Mouse (Mus musculus): ENCODE data around the gene Smtnl1. TPM values are rescaled to one million over a fixed set of nuclear protein-coding genes. Genes with fewer than 3 reads are reported as not detected.

The Smtnl1 gene
- polyA plus RNA-seq, 1 experiment = 0.04 TPM

DNA sequence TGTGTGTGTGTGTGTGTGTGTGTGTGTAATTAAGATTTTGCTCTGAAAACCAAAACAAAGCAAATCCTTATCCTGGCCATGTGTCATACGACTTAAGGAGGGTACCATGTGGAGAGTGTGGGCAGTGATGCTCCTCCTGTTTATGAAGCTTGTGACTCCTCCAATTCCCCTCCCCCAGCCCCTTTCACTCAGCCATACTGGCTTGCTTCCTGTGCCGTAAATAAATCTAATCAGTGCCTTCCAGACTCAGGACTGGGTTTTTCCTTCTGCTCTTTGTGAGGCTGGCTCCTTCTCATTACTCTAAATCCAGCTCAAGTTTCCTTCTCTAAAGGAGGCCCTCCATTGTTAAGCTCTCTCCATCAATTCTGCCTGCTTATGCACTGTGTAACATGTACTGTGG is 785 bp upstream of the Smtnl1 start:
- 19% methylated on average over 2 of the region's 2 CpGs for whole genome bisulfite sequencing
- Histone ChIP-seq H3K27ac (ENCODE audit: insufficient read depth, low read length) (no peak overlapping the region), H3K4me3 (ENCODE audit: extremely low read depth, insufficient read depth, insufficient read length) (no peak overlapping the region), H3K4me1 (ENCODE audit: control insufficient read depth, insufficient read depth, insufficient read length) (peaks cover 5% of the 10 kb centered on the region; the same call in 1 of the 2 replicates), H3K36me3 (ENCODE audit: control insufficient read depth, insufficient read depth, low read length) (no peaks in the 10 kb centered on the region), H3K27me3 (ENCODE audit: control insufficient read depth, insufficient read depth, low read length) (no peaks in the 10 kb centered on the region; the same call in 1 of the 2 replicates)
- DNase-seq (ENCODE audit: low read depth in 1 of 2, low spot score in 2 of 2) = no peak
- TF ChIP-seq POLR2A (IDR thresholded peaks at IDR 0.05; ENCODE audit: low read depth, low read length) = no peak
- no peak for TF ChIP-seq CTCF (IDR thresholded peaks at IDR 0.05; ENCODE audit: extremely low read depth, insufficient read depth, insufficient read length, insufficient replicate concordance)

DNA sequence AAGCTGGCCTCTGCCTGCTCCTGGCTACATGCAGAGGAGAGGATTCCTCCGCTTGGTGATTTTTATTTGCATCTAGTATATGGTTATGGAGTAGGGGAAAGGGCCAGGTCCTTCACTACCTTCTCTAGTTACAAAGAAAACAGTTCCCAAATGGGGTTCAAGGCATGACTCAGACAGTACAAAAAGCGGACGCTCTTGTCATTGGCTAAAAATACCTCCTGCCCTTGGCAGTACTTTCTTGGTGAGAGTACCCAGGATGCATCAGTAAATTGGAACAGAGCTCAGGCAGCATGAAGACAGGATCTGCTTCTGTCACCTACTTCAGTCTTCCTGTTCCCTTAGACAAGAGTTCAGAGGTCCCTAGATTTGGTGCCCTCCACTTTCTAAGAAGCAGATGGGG is 2.6 kb downstream of the Smtnl1 start:
- no peaks in the 10 kb centered on the region for H3K4me1 ChIP-seq (ENCODE audit: control insufficient read depth, insufficient read depth, insufficient read length)
- TF ChIP-seq POLR2A (IDR thresholded peaks at IDR 0.05; ENCODE audit: low read depth, low read length) (no peak), CTCF (IDR thresholded peaks at IDR 0.05; ENCODE audit: extremely low read depth, insufficient read depth, insufficient read length, insufficient replicate concordance) (no peak)
- H3K36me3 ChIP-seq (ENCODE audit: control insufficient read depth, insufficient read depth, low read length) = no peaks in the 10 kb centered on the region
- H3K4me3 ChIP-seq (ENCODE audit: extremely low read depth, insufficient read depth, insufficient read length) = no peak overlapping the region
- H3K27ac ChIP-seq (ENCODE audit: insufficient read depth, low read length) = no peak overlapping the region
- H3K27me3 ChIP-seq (ENCODE audit: control insufficient read depth, insufficient read depth, low read length) = no peaks in the 10 kb centered on the region; the same call in 1 of the 2 replicates
- no peak for DNase-seq (ENCODE audit: low read depth in 1 of 2, low spot score in 2 of 2)
- WGBS = 39% methylated on average over 3 of the region's 3 CpGs

DNA sequence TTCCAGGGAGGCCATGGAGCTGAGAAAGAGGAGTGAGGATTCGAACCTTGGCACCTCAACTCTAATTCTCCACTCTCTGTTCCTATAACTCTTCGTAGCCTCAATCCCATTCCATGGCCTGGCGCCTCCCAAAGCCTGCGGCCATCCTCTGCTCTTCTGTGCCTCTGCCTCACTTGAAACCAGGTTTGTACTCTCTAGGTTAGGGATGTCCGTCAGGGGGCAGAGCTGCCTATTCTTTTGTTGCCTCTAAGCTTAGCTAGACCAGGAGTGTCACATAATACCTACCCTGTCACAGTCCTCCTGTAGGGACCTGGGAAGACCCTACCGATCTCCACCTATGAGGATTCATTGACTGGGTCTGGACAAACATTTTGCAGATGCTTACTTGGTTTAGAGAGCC is 9.8 kb downstream of the Smtnl1 start:
- WGBS = 94% methylated on average over 6 of the region's 6 CpGs
- H3K4me3 ChIP-seq (ENCODE audit: extremely low read depth, insufficient read depth, insufficient read length) = no peak overlapping the region
- TF ChIP-seq CTCF (IDR thresholded peaks at IDR 0.05; ENCODE audit: extremely low read depth, insufficient read depth, insufficient read length, insufficient replicate concordance) (no peak), POLR2A (IDR thresholded peaks at IDR 0.05; ENCODE audit: low read depth, low read length) (no peak)
- no peaks in the 10 kb centered on the region for H3K27me3 ChIP-seq (ENCODE audit: control insufficient read depth, insufficient read depth, low read length)
- H3K36me3 ChIP-seq (ENCODE audit: control insufficient read depth, insufficient read depth, low read length) = no peaks in the 10 kb centered on the region
- no peak overlapping the region for H3K27ac ChIP-seq (ENCODE audit: insufficient read depth, low read length)
- DNase-seq (ENCODE audit: low read depth in 1 of 2, low spot score in 2 of 2) = no peak
- H3K4me1 ChIP-seq (ENCODE audit: control insufficient read depth, insufficient read depth, insufficient read length) = no peaks in the 10 kb centered on the region; the same call in 1 of the 2 replicates

DNA sequence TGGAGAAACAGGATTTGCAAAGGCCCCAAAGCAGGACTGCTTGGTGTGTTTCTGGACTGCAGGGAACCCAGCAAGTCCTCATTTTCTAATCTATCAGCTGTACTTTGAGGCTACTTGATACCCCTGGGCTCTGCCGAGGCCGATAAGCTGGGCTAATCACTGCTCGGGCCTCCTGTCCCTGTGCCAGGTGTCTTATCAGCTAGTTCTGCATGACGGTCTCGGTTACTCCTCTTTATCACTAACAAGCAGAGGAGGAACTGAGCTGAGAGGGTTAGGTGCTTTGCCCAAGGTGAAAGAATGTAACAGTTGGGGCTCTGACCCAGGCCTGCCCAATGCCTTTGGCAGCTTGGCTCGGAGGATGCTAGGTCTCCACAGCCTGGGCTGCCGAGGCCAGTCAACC is 10.6 kb downstream of the Smtnl1 start:
- Histone ChIP-seq H3K4me1 (ENCODE audit: control insufficient read depth, insufficient read depth, insufficient read length) (no peaks in the 10 kb centered on the region; the same call in 1 of the 2 replicates), H3K4me3 (ENCODE audit: extremely low read depth, insufficient read depth, insufficient read length) (no peak overlapping the region), H3K27me3 (ENCODE audit: control insufficient read depth, insufficient read depth, low read length) (no peaks in the 10 kb centered on the region), H3K36me3 (ENCODE audit: control insufficient read depth, insufficient read depth, low read length) (no peaks in the 10 kb centered on the region), H3K27ac (ENCODE audit: insufficient read depth, low read length) (peak overlapping the region; percentile 33; the same call in 1 of the 2 replicates)
- 75% methylated on average over 7 of the region's 7 CpGs for WGBS
- no peak for DNase-seq (ENCODE audit: low read depth in 1 of 2, low spot score in 2 of 2)
- TF ChIP-seq CTCF (IDR thresholded peaks at IDR 0.05; ENCODE audit: extremely low read depth, insufficient read depth, insufficient read length, insufficient replicate concordance) (no peak), POLR2A (IDR thresholded peaks at IDR 0.05; ENCODE audit: low read depth, low read length) (no peak)

DNA sequence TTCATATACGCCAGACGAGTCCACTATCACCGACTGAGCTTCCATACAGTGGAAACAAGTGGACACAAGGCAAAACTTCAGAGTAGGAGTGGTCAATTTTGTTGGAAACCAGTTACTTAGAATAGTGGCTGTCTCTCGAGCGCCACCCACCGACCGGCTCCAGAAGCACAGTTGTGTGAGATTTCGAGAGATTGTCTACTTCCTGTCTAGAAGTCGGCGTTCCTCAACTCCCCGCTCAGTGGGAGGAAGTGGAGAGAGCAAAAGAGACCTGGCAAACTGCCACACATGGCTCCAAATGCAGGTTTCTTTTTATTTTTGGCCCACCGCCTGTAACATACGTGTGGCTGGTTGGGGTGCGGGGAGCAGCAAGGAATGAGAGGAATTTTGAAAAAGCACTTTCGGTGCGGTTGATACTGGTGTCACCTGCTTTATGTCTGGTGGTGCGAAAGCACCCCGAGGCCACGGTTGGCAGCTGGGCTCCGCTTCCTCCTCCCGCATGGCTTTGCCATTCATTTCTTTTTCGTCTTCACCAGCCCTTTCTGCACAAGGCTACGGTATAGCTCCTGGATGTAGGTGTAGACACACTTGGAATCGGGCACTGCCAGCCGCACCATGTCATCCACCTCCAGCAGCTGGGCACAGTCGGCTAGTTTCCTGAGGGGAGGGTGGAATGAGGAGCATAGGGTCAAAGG is 11.4 kb downstream of the Smtnl1 start:
- WGBS = 39% methylated on average over 26 of the region's 26 CpGs

DNA sequence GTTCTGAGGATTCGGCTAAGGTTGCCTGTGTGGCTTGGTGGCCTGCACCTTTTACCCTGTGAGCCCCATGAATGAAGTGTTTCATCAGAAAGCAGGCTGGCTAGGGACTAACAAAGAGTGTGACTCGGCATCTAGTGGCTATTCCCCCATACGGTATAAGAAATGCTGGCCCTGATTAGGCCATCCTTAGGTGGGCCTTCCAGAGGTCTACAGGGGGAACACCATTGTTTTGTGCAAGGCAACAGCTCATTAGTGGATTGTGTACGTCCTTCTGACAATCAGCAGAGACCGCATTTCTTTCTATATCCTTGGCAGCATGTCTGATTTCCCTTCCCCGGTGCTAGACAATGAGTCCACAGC is 11.9 kb downstream of the Smtnl1 start:
- no peak overlapping the region for H3K4me3 ChIP-seq (ENCODE audit: extremely low read depth, insufficient read depth, insufficient read length)
- H3K36me3 ChIP-seq (ENCODE audit: control insufficient read depth, insufficient read depth, low read length) = no peaks in the 10 kb centered on the region
- no peaks in the 10 kb centered on the region; the same call in 1 of the 2 replicates for H3K4me1 ChIP-seq (ENCODE audit: control insufficient read depth, insufficient read depth, insufficient read length)
- H3K27ac ChIP-seq (ENCODE audit: insufficient read depth, low read length) = no peak overlapping the region
- DNase-seq (ENCODE audit: low read depth in 1 of 2, low spot score in 2 of 2) = no peak
- 89% methylated on average over 6 of the region's 6 CpGs for WGBS
- TF ChIP-seq CTCF (IDR thresholded peaks at IDR 0.05; ENCODE audit: extremely low read depth, insufficient read depth, insufficient read length, insufficient replicate concordance) (no peak), POLR2A (IDR thresholded peaks at IDR 0.05; ENCODE audit: low read depth, low read length) (no peak)
- no peaks in the 10 kb centered on the region for H3K27me3 ChIP-seq (ENCODE audit: control insufficient read depth, insufficient read depth, low read length)

More for the DNA sequence above, 11.4 kb downstream of the Smtnl1 start:
- H3K27me3 ChIP-seq (ENCODE audit: control insufficient read depth, insufficient read depth, low read length) = no peaks in the 10 kb centered on the region
- no peaks in the 10 kb centered on the region; the same call in 1 of the 2 replicates for H3K4me1 ChIP-seq (ENCODE audit: control insufficient read depth, insufficient read depth, insufficient read length)
- DNase-seq (ENCODE audit: low read depth in 1 of 2, low spot score in 2 of 2) = peak; percentile 56 to 74
- TF ChIP-seq POLR2A (IDR thresholded peaks at IDR 0.05; ENCODE audit: low read depth, low read length) (no peak; the same call in 1 of the 2 replicates), CTCF (IDR thresholded peaks at IDR 0.05; ENCODE audit: extremely low read depth, insufficient read depth, insufficient read length, insufficient replicate concordance) (peak; percentile 69; the same call in 1 of the 2 replicates)
- peak overlapping the region; percentile 11; the same call in 1 of the 2 replicates for H3K27ac ChIP-seq (ENCODE audit: insufficient read depth, low read length)
- H3K4me3 ChIP-seq (ENCODE audit: extremely low read depth, insufficient read depth, insufficient read length) = peak overlapping the region; percentile 23; the same call in 1 of the 2 replicates
- H3K36me3 ChIP-seq (ENCODE audit: control insufficient read depth, insufficient read depth, low read length) = no peaks in the 10 kb centered on the region

DNA sequence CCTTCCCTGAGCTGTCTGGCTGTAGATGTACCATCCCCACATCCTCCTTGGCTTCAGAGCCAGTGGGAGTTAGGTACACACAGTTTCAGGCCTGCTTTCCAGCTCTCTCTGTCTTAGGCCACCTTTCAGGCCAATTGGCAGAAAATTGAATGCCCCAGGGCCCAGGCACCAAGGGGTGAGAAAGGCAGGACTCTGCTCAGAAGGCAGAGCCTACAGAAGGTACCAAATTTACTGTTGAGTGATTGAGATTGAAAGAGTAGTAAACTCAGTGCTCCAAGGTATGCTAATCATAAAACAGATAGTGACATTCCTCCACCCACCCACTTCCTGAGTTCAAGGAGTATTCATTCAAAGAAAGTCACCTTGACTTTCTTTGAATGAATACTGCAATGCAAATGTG is 13.1 kb downstream of the Smtnl1 start:
- H3K27ac ChIP-seq (ENCODE audit: insufficient read depth, low read length) = no peak overlapping the region
- H3K4me1 ChIP-seq (ENCODE audit: control insufficient read depth, insufficient read depth, insufficient read length) = no peaks in the 10 kb centered on the region; the same call in 1 of the 2 replicates
- H3K4me3 ChIP-seq (ENCODE audit: extremely low read depth, insufficient read depth, insufficient read length) = no peak overlapping the region
- no peaks in the 10 kb centered on the region for H3K27me3 ChIP-seq (ENCODE audit: control insufficient read depth, insufficient read depth, low read length)
- TF ChIP-seq POLR2A (IDR thresholded peaks at IDR 0.05; ENCODE audit: low read depth, low read length) = no peak
- TF ChIP-seq CTCF (IDR thresholded peaks at IDR 0.05; ENCODE audit: extremely low read depth, insufficient read depth, insufficient read length, insufficient replicate concordance) = no peak
- no peaks in the 10 kb centered on the region for H3K36me3 ChIP-seq (ENCODE audit: control insufficient read depth, insufficient read depth, low read length)
- DNase-seq (ENCODE audit: low read depth in 1 of 2, low spot score in 2 of 2) = no peak

Data from spleen, adult 2 months (tissue).